Mouse (Mus musculus) frontal cortex, postnatal 14 days (tissue): ENCODE measurements around the gene Cpn2.

Source experiments
- DNase-seq, 2 experiments: peaks; one replicate each; pipeline ENCODE4 v3.0.0; 2022; ENCODE audit warnings: low spot score in 2 of 2

Cpn2 gene

GRCm38 (mm10) chr16:30241623-30242022 lies 25.7 kb downstream of the Cpn2 start:
- DNase-seq, result no peak

GRCm38 (mm10) chr16:30238791-30239190 lies 28.5 kb downstream of the Cpn2 start:
- DNase-seq, result no peak

- DNase-seq, result peak; percentile 45 to 79
Observed at GRCm38 (mm10) chr16:30236091-30236699, 31.1 kb downstream of the Cpn2 start.

- no peak for DNase-seq
Observed at GRCm38 (mm10) chr16:30235577-30235976, 31.7 kb downstream of the Cpn2 start.

- DNase-seq, result no peak
Observed at GRCm38 (mm10) chr16:30234636-30235546, 32.4 kb downstream of the Cpn2 start.

- DNase-seq, result no peak
Observed at GRCm38 (mm10) chr16:30234077-30234476, 33.2 kb downstream of the Cpn2 start.

GRCm38 (mm10) chr16:30231882-30232604 lies 35.3 kb downstream of the Cpn2 start:
- DNase-seq, result no peak

GRCm38 (mm10) chr16:30227352-30227751 lies 39.9 kb downstream of the Cpn2 start:
- no peak for DNase-seq

GRCm38 (mm10) chr16:30221161-30221782 lies 46.0 kb downstream of the Cpn2 start:
- no peak for DNase-seq

GRCm38 (mm10) chr16:30215811-30216210 lies 51.5 kb downstream of the Cpn2 start:
- DNase-seq, result no peak

- no peak for DNase-seq
Observed at GRCm38 (mm10) chr16:30213644-30214043, 53.7 kb downstream of the Cpn2 start.

GRCm38 (mm10) chr16:30212035-30212434 lies 55.3 kb downstream of the Cpn2 start:
- DNase-seq, result no peak

GRCm38 (mm10) chr16:30209264-30209663 lies 58.0 kb downstream of the Cpn2 start:
- no peak for DNase-seq

GRCm38 (mm10) chr16:30207991-30208390 lies 59.3 kb downstream of the Cpn2 start:
- no peak for DNase-seq

GRCm38 (mm10) chr16:30207111-30207828 lies 60.0 kb downstream of the Cpn2 start:
- DNase-seq, result no peak
